Mouse (Mus musculus) liver, adult (tissue): ENCODE results near the gene Abraxas2.

Experiments used
- GATA4 ChIP-seq: IDR thresholded peaks from 2 replicates; pipeline ENCODE4 v1.6.1; 2014; ENCODE audit warnings: mild to moderate bottlenecking, low read length; ENCODE audit not compliant: insufficient replicate concordance

The Abraxas2 gene

DNA sequence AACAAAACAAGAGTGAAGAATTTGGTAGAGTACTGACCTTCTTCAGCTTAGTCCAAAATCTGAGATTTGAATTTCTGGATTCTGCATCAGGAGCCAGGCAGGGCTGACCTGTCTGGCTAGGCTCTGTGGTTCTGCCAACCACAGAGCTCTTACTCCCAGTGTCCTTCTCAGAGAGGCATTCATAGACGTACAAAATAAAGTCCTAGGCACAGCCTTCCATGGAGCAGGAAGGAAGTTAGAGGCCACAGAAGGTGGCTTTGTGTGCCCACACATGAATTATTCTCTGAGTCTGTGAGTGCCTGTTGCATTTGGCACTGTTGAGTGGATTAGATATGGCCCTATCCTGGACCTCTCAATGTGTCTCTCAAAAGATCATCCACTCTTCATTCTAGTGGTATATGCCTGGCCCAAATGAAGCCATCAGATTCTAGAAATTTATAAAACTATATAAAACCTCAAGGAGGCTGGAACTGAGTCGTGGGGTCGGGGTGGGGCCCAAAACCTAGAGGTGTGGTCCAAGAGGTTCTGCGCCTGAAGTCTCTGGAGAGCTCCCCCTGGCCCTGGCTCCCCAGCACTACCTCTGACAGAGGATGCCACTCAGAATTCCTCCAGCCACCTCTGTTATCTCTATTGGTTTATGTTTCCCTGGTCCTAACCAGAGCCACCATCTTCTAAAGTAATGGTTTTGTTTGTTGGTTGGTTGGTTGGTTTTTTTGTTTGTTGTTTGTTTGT is 29.7 kb downstream of the Abraxas2 start:
- TF ChIP-seq GATA4, result no peak

DNA sequence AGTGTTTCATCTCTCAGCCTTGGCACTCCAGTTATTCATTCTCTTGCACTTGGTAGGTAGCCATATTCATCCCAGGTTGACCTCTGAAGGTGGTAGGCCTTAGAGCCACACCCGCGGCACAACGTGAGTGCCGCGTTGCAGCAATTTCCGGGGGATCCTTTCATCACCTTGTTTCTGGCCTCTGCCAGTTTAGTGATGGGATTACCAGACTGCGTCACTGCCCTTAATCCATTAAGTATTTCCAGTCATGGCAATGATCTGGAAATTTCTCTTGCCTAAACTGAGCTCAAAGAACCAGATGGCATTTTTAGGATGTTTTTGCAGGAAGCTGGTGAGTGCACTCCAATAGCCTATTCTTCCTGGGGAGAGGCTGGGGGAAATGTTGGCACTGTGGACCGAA is 30.7 kb downstream of the Abraxas2 start:
- TF ChIP-seq GATA4, result no peak

DNA sequence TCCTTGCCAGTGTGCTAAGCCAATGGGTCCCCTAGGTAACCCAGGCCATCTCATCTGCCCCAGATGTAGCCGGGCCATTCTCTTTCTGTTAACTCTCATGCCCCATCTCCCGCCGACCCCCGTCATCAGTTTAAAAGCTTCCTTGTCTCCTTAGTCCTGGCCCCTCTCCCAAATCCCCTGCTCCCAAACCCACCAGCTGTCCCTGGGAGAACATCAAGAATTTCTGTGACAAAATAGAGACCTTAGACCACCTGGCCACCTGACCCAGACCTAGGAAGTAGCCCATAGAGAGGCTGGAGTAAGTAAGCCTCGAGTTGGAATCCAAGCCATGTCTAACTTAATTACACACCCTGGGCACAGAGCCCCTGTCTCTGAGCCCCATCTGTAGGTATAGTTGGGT is 31.2 kb downstream of the Abraxas2 start:
- TF ChIP-seq GATA4, result no peak

GRCm38 (mm10) chr7:132891561-132892310 is 32.7 kb downstream of the Abraxas2 start:
- TF ChIP-seq GATA4, result no peak

DNA sequence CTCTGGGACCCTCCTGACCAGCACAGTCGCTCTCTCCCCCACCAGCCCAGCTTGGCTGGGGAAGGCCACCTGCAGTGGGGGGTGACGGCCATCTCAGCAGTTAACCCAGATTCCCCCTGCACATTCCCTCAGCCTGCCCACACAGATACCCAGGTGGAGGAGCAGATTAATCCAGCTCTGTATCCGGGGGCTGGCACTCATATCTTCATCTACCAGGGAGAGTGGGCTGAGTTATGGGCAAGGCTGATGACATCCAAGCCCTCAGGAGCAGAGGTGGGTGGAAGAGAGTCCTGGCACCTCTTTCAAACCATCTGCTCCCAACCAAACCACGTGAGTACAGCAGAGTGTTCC is 33.3 kb downstream of the Abraxas2 start:
- no peak for TF ChIP-seq GATA4

- no peak for TF ChIP-seq GATA4
These were observed 33.8 kb downstream of the Abraxas2 start for GRCm38 (mm10) chr7:132892806-132893205.

GRCm38 (mm10) chr7:132893336-132893735 is 34.3 kb downstream of the Abraxas2 start:
- TF ChIP-seq GATA4, result no peak

DNA sequence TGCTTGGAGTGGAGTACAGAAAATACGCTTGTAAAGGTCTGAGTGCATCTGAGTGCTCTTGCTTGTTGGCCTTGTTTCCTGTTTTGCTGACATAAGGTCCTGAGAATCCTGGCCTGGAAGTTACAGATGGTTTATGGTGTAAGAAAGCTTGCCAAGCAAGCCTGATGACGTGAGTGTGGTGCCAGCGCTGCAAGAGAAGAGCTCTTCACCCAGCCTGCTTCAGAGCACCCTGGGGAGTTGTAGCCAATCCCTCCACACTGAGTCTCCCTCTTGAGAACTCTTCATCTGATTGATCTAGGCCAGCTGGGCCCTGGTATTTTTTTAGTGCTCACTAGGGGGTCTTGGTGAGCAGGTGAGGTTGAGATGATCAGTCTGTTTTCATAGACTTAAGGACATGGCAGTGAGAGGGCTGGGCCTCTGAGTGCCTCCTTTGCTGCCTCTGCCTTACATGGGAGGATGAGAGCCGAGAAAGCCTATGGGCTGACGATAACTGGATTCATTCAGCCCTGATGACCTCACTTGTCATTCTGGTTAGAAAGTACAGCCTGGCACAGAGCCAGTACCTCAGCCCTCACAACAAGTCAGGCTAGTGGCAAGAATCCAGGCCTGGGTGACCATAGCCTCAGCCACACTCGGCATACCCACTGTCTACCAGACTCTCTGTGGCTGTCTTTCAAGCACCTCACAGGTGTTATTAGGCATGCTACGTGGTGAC is 36.0 kb downstream of the Abraxas2 start:
- no peak for TF ChIP-seq GATA4

DNA sequence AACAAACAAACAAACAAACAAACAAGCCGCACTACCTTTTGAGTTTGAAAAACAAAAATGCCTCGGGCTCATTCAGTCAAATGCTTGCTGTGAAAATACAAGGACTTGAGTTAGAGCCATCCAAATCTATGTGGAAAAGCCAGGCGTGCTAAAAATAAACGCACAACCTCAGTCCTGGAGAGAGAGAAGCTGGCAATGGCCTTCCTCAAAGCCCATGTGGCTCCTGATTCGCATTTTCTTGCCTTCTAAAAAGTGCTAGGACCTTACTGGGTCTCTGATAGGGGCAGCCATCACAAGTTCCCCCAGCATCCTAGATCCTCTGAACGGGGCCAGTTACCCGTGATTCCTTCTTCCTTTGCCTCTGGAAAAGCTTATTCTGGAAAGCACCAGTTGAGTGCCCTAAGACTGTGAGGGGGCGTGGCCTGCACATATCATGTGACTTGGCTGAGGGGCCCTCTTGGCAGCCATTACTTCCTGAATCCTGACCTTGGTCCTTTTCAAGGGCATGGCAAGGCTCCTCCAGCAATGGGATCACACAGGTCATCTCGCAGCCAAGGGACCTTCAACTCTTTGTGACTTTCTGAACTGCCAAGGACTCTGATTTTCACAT is 37.3 kb downstream of the Abraxas2 start:
- no peak for TF ChIP-seq GATA4

DNA sequence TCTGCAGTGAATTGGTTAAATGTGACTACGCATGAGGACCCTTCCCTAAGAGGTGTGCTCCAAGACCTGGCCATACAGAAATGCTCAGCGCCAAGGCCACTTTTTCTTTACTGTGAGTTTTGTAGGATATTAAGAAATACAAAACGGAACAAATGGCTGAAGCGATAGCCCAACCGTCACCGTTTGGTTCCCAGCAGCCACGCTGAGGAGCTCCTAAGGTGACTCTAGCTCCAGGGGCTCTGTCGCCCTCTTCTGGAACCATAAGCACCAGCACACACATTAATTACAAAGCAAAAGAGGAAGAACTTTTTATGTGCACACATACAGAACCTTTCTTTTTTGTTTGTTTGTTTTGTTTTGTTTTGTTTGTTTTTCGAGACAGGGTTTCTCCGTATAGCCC is 38.2 kb downstream of the Abraxas2 start:
- TF ChIP-seq GATA4, result no peak

DNA sequence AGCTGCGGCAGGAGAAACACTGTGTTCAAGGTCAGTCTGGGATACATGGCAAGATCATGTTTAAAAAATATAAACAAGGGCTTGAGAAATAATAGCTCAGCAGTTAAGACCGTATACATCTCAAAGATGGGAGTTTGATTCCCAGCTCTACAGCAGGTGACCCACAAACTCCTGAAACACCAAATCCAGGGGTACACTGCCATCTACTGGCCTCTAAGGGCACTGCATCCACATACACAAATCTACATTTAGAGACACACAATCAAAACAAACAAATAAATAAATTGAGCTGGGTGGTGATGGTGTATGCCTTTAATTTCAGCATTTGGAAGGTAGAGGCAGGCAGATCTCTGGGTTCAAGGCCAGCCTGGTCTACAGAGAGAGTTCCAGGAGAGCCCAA is 39.2 kb downstream of the Abraxas2 start:
- no peak for TF ChIP-seq GATA4

GRCm38 (mm10) chr7:132900826-132901531 is 42.0 kb downstream of the Abraxas2 start:
- TF ChIP-seq GATA4, result no peak

DNA sequence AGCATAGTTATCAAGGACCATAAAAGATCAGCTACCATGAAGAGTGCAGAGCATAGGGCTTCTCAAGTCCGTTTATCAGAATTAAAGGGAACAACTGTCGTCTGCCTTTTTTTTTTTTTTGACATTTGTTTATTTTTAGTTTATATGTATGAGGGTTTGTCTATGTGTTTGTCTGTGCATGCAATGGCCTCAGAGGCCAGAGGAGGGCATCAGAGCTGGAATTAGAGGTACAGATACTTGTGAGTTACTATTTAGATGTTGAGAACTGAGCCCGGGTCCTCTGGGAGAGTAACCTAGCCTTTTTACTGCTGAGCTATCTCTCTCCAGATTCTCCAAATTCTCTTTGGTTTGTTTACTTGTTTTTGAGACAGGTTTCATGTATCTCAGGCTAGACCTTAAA is 44.8 kb downstream of the Abraxas2 start:
- TF ChIP-seq GATA4, result no peak

DNA sequence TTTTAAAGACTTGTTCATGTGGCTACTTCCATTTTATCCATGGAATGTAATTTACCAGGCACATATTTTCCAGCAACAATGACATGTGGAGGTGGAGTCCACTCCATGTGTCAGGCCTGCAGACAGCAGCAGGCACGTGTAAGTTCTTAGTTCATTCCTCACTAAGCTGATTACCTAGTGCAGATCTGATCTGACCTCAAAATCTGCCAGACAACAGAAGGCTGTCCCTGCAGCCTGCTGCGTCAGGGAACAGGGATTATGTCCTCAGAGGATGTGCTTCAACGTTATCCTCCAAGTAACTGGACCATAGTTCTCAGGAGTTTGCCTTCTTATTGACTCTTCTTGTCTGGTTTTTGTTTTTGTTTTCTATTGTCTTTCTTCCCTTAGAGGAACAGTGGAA is 62.9 kb downstream of the Abraxas2 start:
- TF ChIP-seq GATA4, result no peak

- TF ChIP-seq GATA4, result no peak
These were observed 66.2 kb downstream of the Abraxas2 start for GRCm38 (mm10) chr7:132925227-132925626.
